Mouse (Mus musculus) kidney, adult 9 months (tissue): ENCODE measurements around the gene Sprtn.

Source experiments
- DNase-seq: peaks from one replicate; pipeline ENCODE4 v3.0.0; 2022

The Sprtn gene

GRCm38 (mm10) chr8:124905482-124905881 lies 7.8 kb downstream of the Sprtn start:
- no peak for DNase-seq

- no peak for DNase-seq
Observed at GRCm38 (mm10) chr8:124909936-124910335, 12.2 kb downstream of the Sprtn start.

DNA sequence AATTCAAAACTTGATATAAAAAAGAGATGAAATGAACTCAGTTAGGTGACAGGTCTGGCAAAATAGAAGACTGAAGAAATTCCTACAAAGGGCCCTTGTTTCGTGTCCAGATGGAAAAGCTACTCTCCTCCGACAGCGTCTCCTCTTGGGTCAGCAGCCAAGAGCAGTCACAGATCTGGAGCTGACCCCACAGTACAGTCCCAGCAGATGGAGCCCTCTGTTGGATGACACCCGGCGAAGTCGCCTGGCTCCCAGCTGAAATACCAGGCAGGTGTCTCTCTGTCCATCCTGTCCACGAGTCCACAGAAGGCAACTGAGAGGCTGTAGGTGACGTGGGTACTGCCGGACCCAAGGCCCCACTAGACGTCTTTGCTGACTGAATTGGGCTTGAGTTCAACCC lies 12.7 kb downstream of the Sprtn start:
- DNase-seq: no peak

GRCm38 (mm10) chr8:124911938-124912872 lies 14.5 kb downstream of the Sprtn start:
- peak; percentile 73 for DNase-seq

DNA sequence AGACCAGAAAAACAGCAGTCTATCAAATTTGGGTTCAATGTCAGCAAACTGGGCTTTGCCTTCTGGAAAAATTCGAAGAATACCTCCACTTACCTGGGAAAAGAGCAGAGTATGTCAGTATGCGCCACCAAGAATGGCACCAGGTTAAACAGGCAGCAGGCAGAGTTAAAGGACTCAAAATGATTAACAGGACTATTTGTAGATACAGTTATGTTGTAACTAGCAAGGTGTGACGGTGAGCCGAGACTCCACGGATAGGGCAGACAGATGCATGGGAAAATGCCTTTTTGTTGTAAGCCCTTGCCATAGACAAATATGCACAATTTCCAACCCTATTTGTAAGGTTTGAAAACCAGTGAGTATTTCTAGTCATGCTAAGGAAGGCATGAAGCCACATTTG lies 16.4 kb downstream of the Sprtn start:
- peak; percentile 66 for DNase-seq

- no peak for DNase-seq
Observed at GRCm38 (mm10) chr8:124917741-124918484, 20.2 kb downstream of the Sprtn start.

GRCm38 (mm10) chr8:124921369-124922279 lies 23.9 kb downstream of the Sprtn start:
- DNase-seq: no peak

DNA sequence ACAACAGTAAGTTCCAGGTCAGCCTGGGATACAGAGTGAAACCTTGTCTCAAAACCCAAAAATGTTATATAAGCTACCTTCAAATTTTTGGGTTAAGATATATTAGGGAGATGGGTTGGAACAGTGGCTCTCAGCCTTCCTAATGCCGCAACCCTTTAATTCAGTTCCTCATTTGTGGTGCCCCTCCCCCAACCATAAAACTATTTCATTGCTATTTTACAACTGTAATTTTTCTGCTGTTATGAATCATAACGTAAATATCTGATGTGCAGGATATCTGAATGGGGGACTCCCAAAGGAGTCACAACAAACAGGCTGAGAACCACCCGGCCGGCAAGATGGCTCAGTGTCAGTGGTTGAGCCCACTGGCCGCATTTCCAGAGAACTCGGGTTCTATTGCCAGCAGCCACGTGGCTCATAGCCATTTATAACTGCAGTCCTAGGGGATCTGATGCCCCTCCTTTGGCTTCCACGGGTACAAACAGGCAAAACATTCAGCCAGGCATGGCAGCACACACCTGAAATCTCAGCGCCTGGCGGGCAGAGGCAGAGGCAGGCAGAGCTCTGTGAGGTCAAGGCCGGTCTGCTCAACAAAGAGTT lies 24.9 kb downstream of the Sprtn start:
- DNase-seq: no peak

GRCm38 (mm10) chr8:124923971-124924652 lies 26.4 kb downstream of the Sprtn start:
- peak; percentile 25 for DNase-seq

- DNase-seq: no peak
Observed at GRCm38 (mm10) chr8:124925544-124926266, 28.0 kb downstream of the Sprtn start.

DNA sequence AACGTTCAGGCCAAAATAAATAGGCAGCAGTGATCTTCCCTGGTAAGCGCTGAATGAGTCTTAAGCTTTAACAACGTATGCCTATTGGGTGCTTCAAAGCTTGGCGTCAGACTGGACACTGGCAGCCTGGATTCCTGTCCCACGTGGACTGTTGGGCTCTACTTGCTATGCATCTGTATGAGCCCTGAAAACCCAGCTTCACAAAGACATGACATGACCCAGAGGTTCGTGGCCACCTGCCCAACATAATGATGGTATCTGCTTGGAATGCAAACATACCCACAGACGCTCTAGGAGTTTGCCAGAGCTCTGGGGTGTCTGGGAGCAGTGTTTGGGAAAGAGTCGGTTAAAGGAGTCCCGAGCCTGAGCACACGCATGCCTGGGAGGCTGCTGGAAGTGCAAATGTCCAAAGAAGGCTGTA lies 28.7 kb downstream of the Sprtn start:
- peak; percentile 37 for DNase-seq

- DNase-seq: no peak
Observed at GRCm38 (mm10) chr8:124929006-124929405, 31.3 kb downstream of the Sprtn start.

- peak; percentile 53 for DNase-seq
Observed at GRCm38 (mm10) chr8:124930086-124930485, 32.4 kb downstream of the Sprtn start.

GRCm38 (mm10) chr8:124930649-124931048 lies 33.0 kb downstream of the Sprtn start:
- no peak for DNase-seq

GRCm38 (mm10) chr8:124932435-124932834 lies 34.7 kb downstream of the Sprtn start:
- no peak for DNase-seq

- no peak for DNase-seq
Observed at GRCm38 (mm10) chr8:124935116-124935515, 37.4 kb downstream of the Sprtn start.

GRCm38 (mm10) chr8:124936699-124937098 lies 39.0 kb downstream of the Sprtn start:
- DNase-seq: no peak

DNA sequence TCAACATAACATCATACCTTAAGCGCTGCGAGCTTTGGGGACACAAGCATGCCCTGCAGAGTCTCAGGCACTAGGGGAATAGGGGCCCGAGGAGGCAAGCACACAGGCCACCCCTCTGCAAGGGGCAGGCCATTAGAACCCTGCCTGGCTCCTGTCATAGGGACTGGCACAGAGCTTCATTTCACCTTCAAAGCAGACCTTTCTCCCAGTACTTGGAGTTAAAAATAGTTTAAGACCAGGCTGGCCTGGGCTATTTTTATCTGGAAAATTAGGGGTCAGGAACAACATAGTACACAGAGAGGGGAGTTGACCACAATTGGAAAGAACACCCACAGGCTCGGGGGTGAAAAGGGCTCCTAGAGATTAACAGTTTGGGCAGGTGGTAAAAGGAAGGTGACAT lies 39.6 kb downstream of the Sprtn start:
- no peak for DNase-seq

- no peak for DNase-seq
Observed at GRCm38 (mm10) chr8:124943801-124944200, 46.1 kb downstream of the Sprtn start.

GRCm38 (mm10) chr8:124944406-124944805 lies 46.7 kb downstream of the Sprtn start:
- no peak for DNase-seq
